Mouse (Mus musculus) E14TG2a.4 (cell line): ENCODE measurements at regions not wholly inside any gene's neighbourhood (a gene's known extent, or its start where the extent isn't known, plus 50 kb on each side); places are given as distances from the start of the nearest gene placed in this dataset.

Experiments
- H3K27me3 ChIP-seq: 2 replicates; pipeline ENCODE4 v1.6.1; 2014; ENCODE audit warnings: low read length, control low read depth; ENCODE audit not compliant: insufficient read depth
- H3K36me3 ChIP-seq: 2 replicates; pipeline ENCODE4 v1.6.1; 2014; ENCODE audit warnings: low read length, control low read depth; ENCODE audit not compliant: insufficient read depth
- H3K4me1 ChIP-seq: replicated peaks from 2 replicates; pipeline ENCODE4 v1.6.1; 2014; ENCODE audit warnings: low read depth, low read length, control low read depth
- H3K4me3 ChIP-seq: replicated peaks from 2 replicates; pipeline ENCODE4 v1.5.1; 2014; ENCODE audit warnings: mild to moderate bottlenecking, low read length
- H3K9me3 ChIP-seq: 2 replicates; pipeline ENCODE4 v1.6.1; 2014; ENCODE audit warnings: low read length, control low read depth
- CTCF ChIP-seq: conservative IDR thresholded peaks from 2 replicates; pipeline ENCODE4 v1.5.1; 2014; ENCODE audit warnings: low read length
- NANOG ChIP-seq: IDR thresholded peaks from 2 replicates; pipeline ENCODE4 v1.6.1; 2014; ENCODE audit warnings: borderline replicate concordance, low read length, mixed read lengths
- POU5F1 ChIP-seq: IDR thresholded peaks from 2 replicates; pipeline ENCODE4 v1.6.1; 2014; ENCODE audit warnings: low read length, borderline replicate concordance

DNA sequence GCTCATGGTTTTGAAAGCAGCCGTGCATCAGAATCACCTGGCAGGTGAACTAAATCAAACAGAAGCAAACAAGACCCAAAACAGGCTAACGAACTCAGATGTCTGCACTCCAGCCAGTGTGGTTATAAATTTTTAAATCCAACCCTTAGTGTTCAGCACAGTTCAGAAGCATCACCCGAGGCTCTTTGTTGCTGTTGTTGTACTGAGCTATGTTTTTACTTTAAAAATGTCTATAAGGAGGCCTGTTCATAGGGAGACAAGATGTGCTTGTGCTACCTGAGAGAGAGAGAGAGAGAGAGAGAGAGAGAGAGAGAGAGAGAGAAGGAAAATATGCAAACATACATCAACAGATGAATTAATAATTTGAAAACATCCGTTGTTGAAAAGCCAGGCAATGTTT lies 1503.1 kb upstream of the Gm6569 start:
- no peak overlapping the region for H3K4me3 ChIP-seq
- no peak for TF ChIP-seq POU5F1
- TF ChIP-seq CTCF: no peak

GRCm38 (mm10) chr15:72334497-72334896 lies 1499.9 kb upstream of the Gm6569 start:
- no peaks in the 10 kb centered on the region for H3K4me1 ChIP-seq
- no peaks in the 10 kb centered on the region for H3K36me3 ChIP-seq
- no peaks in the 10 kb centered on the region for H3K9me3 ChIP-seq
- TF ChIP-seq CTCF: no peak
- TF ChIP-seq POU5F1: no peak
- no peak for TF ChIP-seq NANOG
- H3K27me3 ChIP-seq: no peaks in the 10 kb centered on the region
- no peak overlapping the region for H3K4me3 ChIP-seq

More for the DNA sequence above, 1503.1 kb upstream of the Gm6569 start:
- H3K4me1 ChIP-seq: no peaks in the 10 kb centered on the region
- no peaks in the 10 kb centered on the region for H3K36me3 ChIP-seq
- H3K27me3 ChIP-seq: no peaks in the 10 kb centered on the region
- no peaks in the 10 kb centered on the region for H3K9me3 ChIP-seq

- TF ChIP-seq CTCF (no peak), POU5F1 (no peak), NANOG (no peak)
- Histone ChIP-seq H3K27me3 (no peaks in the 10 kb centered on the region; the same call in 1 of the 2 replicates), H3K4me1 (no peaks in the 10 kb centered on the region), H3K4me3 (no peak overlapping the region), H3K9me3 (0 out of 2 replicates have a peak, but pooled peaks cover 3% of the 10 kb centered on the region), H3K36me3 (no peaks in the 10 kb centered on the region)
These were observed 1494.7 kb upstream of the Gm6569 start for GRCm38 (mm10) chr15:72339629-72340028.

DNA sequence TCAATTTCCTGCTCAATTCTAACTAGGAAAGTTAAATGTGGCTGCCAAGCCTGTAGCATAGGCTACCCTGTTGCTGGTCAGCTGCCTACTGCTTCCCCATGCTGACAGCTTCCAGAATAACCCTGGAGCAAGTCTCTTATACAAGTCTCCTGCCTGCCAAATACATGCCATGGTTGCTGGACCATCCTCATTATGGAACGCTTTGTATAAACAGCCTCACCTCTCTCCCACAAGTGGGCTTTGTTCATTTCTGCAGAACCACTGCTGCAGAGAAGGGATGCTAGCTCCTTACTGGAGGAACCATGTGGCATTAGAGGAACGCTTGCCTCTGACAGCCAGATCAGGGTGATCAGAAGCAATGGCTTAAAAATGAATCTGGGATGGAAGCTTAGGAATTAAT lies 1492.4 kb upstream of the Gm6569 start:
- Histone ChIP-seq H3K4me1 (no peaks in the 10 kb centered on the region), H3K27me3 (no peaks in the 10 kb centered on the region; the same call in 1 of the 2 replicates), H3K4me3 (no peak overlapping the region), H3K9me3 (0 out of 2 replicates have a peak, but pooled peaks cover 3% of the 10 kb centered on the region), H3K36me3 (no peaks in the 10 kb centered on the region)
- TF ChIP-seq NANOG (no peak), CTCF (no peak), POU5F1 (no peak)

DNA sequence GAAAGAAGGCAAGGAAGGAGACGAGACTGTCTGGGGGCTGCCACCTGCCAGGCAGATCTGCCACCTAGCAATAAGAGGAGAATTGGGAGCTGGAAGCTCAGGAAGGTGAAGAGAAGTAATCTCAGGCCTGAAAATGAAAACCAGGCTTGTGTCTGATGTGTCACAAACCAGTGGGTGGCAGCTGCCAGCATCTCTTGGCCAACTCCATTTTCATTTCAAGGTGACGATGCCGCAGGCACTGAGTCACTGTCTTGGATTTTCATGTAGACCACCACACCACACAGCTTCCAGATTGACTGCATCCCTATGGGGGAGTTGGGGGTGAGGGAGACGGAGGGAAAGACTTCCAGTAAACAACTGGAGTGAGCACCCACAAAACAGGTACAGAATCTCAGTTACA lies 1491.9 kb upstream of the Gm6569 start:
- H3K4me1 ChIP-seq: no peaks in the 10 kb centered on the region
- H3K36me3 ChIP-seq: no peaks in the 10 kb centered on the region
- no peak overlapping the region for H3K4me3 ChIP-seq
- H3K27me3 ChIP-seq: no peaks in the 10 kb centered on the region; the same call in 1 of the 2 replicates
- TF ChIP-seq POU5F1 (no peak), NANOG (no peak), CTCF (no peak)
- 0 out of 2 replicates have a peak, but pooled peaks cover 3% of the 10 kb centered on the region for H3K9me3 ChIP-seq

DNA sequence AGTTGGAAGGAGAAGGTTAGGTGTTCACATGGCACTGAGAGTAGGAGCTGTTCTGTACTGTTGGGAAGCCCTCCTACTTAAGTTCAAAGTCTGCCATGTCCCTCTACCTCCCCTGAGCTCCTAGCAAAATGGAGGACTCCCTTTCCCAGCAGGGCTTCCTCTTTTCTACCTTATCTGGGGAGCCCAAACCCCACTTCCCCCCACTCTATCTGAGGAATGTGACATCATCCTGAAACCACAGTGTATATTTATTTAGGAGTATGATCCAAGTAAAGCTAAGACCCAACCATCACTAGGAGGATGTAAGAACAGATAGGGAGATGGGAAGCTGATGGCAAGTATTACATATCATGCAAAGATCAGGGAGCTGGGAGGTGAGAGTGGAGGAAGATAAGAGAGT lies 1490.6 kb upstream of the Gm6569 start:
- no peaks in the 10 kb centered on the region for H3K4me1 ChIP-seq

GRCm38 (mm10) chr15:72353371-72353770 lies 1481.0 kb upstream of the Gm6569 start:
- H3K36me3 ChIP-seq: no peaks in the 10 kb centered on the region
- H3K4me3 ChIP-seq: no peak overlapping the region
- no peaks in the 10 kb centered on the region for H3K4me1 ChIP-seq
- no peaks in the 10 kb centered on the region for H3K27me3 ChIP-seq
- no peaks in the 10 kb centered on the region for H3K9me3 ChIP-seq
- TF ChIP-seq POU5F1: no peak
- no peak for TF ChIP-seq CTCF
- no peak for TF ChIP-seq NANOG

More for the DNA sequence above, 1490.6 kb upstream of the Gm6569 start:
- Histone ChIP-seq H3K9me3 (0 out of 2 replicates have a peak, but pooled peaks cover 3% of the 10 kb centered on the region), H3K36me3 (no peaks in the 10 kb centered on the region), H3K27me3 (no peaks in the 10 kb centered on the region; the same call in 1 of the 2 replicates), H3K4me3 (no peak overlapping the region)
- TF ChIP-seq NANOG (no peak), POU5F1 (no peak), CTCF (no peak)

- Histone ChIP-seq H3K27me3 (no peaks in the 10 kb centered on the region), H3K9me3 (no peaks in the 10 kb centered on the region), H3K4me3 (no peak overlapping the region), H3K4me1 (no peaks in the 10 kb centered on the region), H3K36me3 (no peaks in the 10 kb centered on the region)
- TF ChIP-seq NANOG (no peak), POU5F1 (no peak), CTCF (no peak)
These were observed 1478.7 kb upstream of the Gm6569 start for GRCm38 (mm10) chr15:72355626-72356025.

GRCm38 (mm10) chr15:72359636-72360035 lies 1474.7 kb upstream of the Gm6569 start:
- no peaks in the 10 kb centered on the region for H3K4me1 ChIP-seq
- no peak for TF ChIP-seq CTCF
- no peak for TF ChIP-seq NANOG
- no peak for TF ChIP-seq POU5F1
- H3K27me3 ChIP-seq: no peaks in the 10 kb centered on the region
- no peaks in the 10 kb centered on the region for H3K36me3 ChIP-seq
- H3K9me3 ChIP-seq: no peaks in the 10 kb centered on the region
- H3K4me3 ChIP-seq: no peak overlapping the region
